Mouse (Mus musculus): ENCODE results near the gene Cox10.

Cox10 gene

DNA sequence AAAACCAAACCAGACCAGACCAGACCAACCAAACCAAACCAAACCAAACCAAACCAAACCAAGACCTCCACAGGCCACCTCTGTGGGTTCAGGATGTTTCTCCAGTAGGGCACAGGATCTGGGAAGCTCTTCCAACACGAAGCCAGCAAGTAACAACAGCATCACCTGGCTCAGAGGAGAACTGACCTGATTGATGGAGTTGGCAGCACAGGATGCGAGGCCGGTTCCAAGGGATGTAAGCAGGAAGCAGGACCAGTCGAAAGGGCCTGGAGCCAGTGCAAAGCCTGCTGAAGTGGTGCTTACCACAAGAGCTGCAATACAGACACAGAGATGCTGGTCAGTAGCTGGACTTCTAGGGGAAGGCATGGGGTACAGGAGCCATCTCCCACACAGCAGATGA lies 34.2 kb downstream of the Cox10 start:
- DNase-seq (ENCODE audit: low spot score) = no peak

GRCm38 (mm10) chr11:64044024-64044423 lies 35.2 kb downstream of the Cox10 start:
- no peak for DNase-seq (ENCODE audit: low spot score)

- no peak for DNase-seq (ENCODE audit: low spot score)
These were observed 38.0 kb downstream of the Cox10 start for GRCm38 (mm10) chr11:64041281-64041680.

DNA sequence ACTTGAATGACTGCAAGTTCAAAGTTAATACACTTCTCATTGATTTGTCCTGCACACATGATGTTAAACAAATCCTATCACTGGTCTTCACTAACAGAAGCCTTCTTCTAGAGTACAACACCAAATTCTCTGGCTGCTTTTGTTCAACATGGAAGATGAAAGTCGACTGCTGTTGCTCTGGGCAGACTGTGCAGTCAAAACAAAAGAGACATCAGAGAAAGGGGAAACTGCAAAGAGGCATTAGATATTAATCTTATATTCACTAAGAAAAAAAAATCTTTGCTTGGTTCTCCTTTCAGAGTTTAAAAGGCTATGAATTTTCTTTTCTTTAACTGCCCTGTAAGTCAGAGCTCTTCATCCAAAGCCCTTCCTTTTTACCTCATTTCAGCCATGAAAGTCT lies 39.7 kb downstream of the Cox10 start:
- no peak for DNase-seq (ENCODE audit: low spot score)

GRCm38 (mm10) chr11:64037471-64038125 lies 41.7 kb downstream of the Cox10 start:
- DNase-seq (ENCODE audit: low spot score) = no peak

GRCm38 (mm10) chr11:64036306-64036705 lies 43.0 kb downstream of the Cox10 start:
- no peak for DNase-seq (ENCODE audit: low spot score)

GRCm38 (mm10) chr11:64035709-64036108 lies 43.6 kb downstream of the Cox10 start:
- no peak for DNase-seq (ENCODE audit: low spot score)

- DNase-seq (ENCODE audit: low spot score) = no peak
These were observed 44.6 kb downstream of the Cox10 start for GRCm38 (mm10) chr11:64034686-64035085.

GRCm38 (mm10) chr11:64027423-64027822 lies 51.8 kb downstream of the Cox10 start:
- DNase-seq (ENCODE audit: low spot score) = no peak

- no peak for DNase-seq (ENCODE audit: low spot score)
These were observed 53.4 kb downstream of the Cox10 start for GRCm38 (mm10) chr11:64025843-64026242.

GRCm38 (mm10) chr11:64024575-64024974 lies 54.7 kb downstream of the Cox10 start:
- DNase-seq (ENCODE audit: low spot score) = no peak

- DNase-seq (ENCODE audit: low spot score) = no peak
These were observed 55.8 kb downstream of the Cox10 start for GRCm38 (mm10) chr11:64023380-64023981.

DNA sequence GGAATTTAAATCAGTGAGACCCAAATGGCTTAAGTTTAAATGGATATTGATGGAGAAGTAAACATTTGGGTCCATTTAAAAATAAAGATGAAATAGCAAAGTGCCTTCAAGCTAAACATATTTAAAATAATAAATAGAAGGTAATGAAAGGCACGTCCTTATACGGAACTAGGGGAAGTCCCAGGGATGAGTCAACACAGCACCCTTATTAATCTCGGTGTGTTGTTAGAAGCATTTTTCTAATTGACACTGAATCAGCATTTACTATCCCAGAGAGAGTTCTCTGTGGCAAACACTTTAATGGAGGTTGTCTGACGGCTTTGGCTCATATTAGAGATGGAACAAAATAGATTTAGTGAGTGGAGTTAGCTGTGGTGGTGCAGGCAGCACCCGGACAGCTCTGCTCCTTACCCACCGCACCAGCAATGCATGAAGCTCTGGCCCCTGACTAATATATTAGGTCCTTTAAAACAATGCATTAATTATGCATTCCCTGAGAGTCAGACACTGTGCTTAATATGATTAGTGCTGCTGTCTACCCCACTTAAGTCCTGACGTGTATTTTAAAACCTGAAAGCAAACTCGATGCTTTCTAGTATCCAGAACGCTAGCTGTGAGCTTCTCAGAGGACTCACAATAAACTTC lies 56.7 kb downstream of the Cox10 start:
- no peak for DNase-seq (ENCODE audit: low spot score)

GRCm38 (mm10) chr11:64019235-64019634 lies 60.0 kb downstream of the Cox10 start:
- no peak for DNase-seq (ENCODE audit: low spot score)

GRCm38 (mm10) chr11:64018165-64018564 lies 61.1 kb downstream of the Cox10 start:
- DNase-seq (ENCODE audit: low spot score) = no peak

DNA sequence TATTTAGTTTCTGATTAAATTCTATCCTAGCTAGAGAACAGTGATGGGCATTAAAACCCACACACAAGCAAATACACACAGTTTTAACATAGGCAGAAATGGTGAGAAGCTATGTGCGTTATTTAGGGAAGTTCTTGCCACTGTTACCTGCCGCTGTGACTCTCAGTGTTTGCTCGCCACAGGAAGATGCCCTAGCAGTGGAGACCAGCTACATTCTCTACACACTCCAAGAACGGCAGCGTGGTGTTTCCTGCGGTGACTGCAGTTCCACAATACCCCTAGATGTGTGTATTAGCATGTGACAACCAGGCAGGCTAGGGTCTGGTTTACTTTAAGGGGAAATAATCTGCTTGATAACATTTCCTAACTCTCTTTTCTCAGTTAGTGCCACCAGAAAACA lies 64.0 kb downstream of the Cox10 start:
- DNase-seq (ENCODE audit: low spot score) = no peak

GRCm38 (mm10) chr11:64010724-64011496 lies 68.4 kb downstream of the Cox10 start:
- no peak for DNase-seq (ENCODE audit: low spot score)

DNA sequence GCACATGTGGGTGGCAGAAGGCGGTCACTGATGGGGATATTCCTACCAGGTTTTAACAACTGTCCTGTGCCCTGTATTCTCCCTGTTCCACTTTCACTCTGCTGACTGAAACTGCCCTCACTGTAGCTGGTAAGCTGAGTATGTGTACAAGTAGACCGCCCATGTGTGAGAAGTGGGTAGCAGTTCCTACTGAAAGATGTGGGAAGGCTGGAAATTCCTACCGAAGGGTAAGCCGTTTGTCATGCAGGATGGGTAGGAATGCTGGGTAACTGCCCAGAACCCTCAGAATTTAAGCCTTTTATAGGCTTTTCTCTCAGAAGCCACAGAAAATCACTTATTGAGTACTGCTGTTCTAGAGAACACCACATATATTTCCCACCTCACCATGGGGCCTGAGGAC lies 75.1 kb downstream of the Cox10 start:
- no peak for DNase-seq (ENCODE audit: low spot score)

- peak; percentile 27 for DNase-seq (ENCODE audit: low spot score)
These were observed 75.8 kb downstream of the Cox10 start for GRCm38 (mm10) chr11:64003484-64003883.

DNA sequence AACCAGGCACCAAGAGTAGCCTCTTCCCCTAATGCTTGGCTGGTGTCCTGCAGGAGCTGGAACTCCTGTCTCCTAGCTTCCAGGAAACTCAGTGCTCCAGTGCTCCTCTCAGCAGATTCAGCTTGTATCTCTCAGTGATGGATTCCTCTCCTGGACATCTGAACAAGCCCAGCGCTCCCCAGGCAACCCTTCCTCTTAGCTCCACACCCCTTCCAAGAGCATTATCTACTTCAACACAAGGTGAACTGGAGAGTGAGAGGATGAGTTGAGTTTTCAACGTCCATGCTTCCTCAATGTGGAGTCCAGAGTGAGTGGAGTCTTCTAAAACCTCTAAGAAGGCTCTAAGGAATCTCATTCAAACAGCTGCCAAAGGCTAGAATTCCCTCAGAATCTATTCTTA lies 76.6 kb downstream of the Cox10 start:
- DNase-seq (ENCODE audit: low spot score) = peak; percentile 26

DNA sequence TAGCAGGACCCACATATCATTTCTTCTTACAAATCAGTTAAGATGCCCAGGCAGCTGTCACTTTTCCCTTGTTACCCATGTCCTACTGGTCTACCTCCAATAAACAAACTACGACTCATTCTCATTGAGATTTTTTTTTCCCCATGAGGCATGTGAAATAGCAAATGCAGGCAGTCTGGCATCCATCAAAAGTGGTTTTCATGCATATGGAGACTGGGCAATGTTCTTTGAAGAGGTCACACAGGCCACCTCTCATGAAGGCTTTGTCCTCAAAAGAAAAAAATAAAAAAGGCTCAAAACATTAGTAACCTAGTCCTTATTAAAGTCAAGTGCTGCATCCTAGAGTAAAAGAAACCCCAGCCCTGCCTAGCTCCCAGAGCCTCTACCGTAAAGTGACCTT lies 78.2 kb downstream of the Cox10 start:
- no peak for DNase-seq (ENCODE audit: low spot score)

DNA sequence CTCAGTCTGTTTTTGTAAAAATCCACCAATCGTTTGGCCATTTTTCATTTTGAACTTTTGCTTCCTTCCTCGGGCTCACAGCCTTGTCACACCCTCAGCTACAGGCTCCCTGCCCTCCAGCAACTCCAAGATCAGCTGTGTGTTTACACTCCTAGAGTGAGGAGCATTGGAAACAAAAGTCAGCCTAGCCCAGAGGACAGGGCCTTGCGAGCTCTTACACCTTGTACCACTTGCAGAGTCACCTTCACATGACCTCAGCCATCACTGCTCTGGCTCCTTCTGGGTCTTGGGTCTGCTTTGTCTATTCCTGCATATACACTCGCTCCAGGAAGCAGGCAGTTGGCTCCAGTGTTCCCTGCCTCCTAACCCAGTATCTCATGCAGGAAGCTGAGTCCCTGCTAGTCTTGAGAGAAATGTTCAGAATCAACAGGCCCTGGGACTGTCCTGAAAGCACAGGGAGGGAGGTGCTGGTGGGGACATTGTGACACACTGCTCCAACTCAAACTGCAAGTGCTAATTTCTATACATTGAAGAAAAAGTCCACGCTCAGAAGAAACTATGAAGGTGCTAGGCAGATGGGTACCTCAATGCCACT lies 79.0 kb downstream of the Cox10 start:
- peak; percentile 26 for DNase-seq (ENCODE audit: low spot score)
